Mouse (Mus musculus) left cerebral cortex, postnatal 25 days (tissue): ENCODE results near the gene Arl6ip5. TPM values are rescaled to one million over a fixed set of nuclear protein-coding genes. Genes with fewer than 3 reads are reported as not detected.
A peak's percentile ranks its signal among the peaks of the same experiment; 100 is the strongest.

Experiments
- DNase-seq, 2 experiments: peaks; one replicate each; pipeline ENCODE4 v3.0.0; 2022; ENCODE audit warnings: low spot score in 2 of 2, mixed read lengths in 1 of 2
- intact Hi-C: fragments of 180-260 bp; cut with DNase I; formaldehyde crosslinking; loops from one replicate; pipeline ENCODE4 v1.15.1; 2025
- total RNA-seq, 2 experiments: library from RNA; stranded (reverse); gene quantifications; 2 replicates each; pipeline ENCODE4 v1.2.3; 2021

Gene Arl6ip5
- total RNA-seq, result 100 to 1,000 TPM; 199 to 212 TPM

- peak; percentile 90 to 95 for DNase-seq
These were observed at the start of gene Arl6ip5 for GRCm38 (mm10) chr6:97210191-97210961. Gene Arl6ip5, plus strand, starts transcription at chr6:97210689.

GRCm38 (mm10) chr6:97175716-97176115 lies 34.8 kb upstream of the Arl6ip5 start:
- peak in 1 of 2 experiments; percentile 10 for DNase-seq
- intact Hi-C loops, result no loop called here

More at GRCm38 (mm10) chr6:97210191-97210961, at the start of gene Arl6ip5:
- intact Hi-C loops, result no loop called here

DNA sequence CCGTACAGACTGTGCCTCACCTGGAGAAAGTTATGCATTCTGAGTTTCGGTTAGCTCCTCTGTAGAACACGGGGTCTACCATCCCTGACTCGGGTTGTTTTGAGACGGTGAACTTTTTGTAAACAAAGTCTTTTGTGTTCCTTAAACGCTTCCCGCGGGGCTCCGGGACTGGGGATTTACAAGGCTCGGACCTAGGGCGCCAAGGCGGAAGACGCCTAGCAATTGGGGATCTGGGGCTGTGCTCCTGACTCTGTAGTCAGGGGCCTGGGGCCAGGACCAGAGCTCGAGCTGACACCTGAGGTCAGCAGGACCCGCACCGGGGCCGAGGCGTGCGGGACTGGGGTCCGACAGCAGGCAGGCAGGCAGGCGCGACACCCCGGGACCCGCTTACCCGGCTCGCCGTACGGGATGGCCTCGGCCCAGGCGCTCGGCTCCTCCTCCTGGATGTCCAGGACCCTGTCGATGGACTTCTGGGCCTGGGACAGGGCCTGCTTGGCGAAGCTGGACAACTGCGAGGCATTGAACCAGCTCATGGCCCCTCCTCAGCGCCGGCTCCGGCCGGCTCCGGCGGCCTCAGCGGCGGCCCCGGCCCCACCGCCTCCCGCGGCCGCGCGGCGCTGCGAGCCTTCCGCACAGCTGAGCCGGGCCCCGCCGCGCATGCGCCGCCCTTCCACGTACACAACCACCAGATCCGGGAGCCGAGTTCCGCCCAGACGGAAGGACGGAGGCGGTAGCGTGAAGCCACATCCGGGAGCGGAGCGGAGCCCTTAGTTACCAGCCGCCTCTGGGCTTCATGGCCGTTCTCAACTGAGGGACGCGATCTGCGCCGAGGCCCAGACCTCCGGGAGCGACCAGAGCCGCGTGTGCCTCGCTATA lies 31.8 kb upstream of the Arl6ip5 start, which contains the start of gene Tmf1:
TSS of gene Tmf1 (minus strand) at position 632 of the 876 bp plus-strand sequence.
- intact Hi-C loops, result loop anchor here (2.0 kb wide), 1 partner anchor 26 kb away; the partner anchor contains the start of gene Uba3
- DNase-seq, result peak; percentile 97

GRCm38 (mm10) chr6:97179367-97179828 lies 31.1 kb upstream of the Arl6ip5 start:
- no peak for DNase-seq

DNA sequence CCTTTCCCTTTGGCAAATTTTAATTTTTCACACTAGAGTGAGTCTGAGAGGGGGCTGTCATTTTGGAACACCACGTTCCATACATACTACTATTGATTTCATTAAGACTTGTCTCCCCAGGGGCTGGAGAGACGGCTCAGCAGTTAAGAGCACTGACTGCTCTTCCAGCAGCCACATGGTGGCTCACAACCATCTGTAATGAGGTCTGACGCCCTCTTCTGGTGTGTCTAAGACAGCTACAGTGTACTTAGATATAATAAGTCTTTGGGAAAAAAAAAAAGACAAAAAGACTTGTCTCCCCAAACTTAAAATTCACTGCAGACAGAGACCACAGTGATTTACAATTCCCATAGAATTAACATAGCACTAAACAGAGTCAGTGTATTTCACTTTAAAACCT lies 10.1 kb upstream of the Arl6ip5 start:
- DNase-seq, result no peak
- intact Hi-C loops, result no loop called here

More at GRCm38 (mm10) chr6:97179367-97179828, 31.1 kb upstream of the Arl6ip5 start:
- intact Hi-C loops, result loop anchor here (2.0 kb wide), 1 partner anchor 25 kb away; the partner anchor contains the start of gene Uba3

DNA sequence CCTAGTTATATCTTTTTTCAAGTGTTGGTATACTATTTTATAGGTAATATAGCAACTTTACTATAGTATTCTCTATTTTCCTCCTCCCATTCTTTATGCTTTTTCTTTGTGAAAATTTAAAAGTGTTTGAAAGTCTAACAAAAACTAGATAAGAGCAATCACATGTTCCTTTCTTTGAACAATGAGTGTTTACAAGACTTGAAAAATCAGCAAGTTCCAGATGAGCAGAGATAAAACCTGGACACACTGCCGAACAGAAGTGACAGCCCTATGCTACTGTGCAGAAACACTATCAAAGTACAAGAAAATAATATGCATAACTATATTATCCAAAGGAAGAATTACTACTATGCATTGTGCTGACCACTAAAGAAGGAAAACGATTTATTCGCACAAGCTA lies 8.0 kb upstream of the Arl6ip5 start:
- DNase-seq, result no peak
- intact Hi-C loops, result no loop called here

DNA sequence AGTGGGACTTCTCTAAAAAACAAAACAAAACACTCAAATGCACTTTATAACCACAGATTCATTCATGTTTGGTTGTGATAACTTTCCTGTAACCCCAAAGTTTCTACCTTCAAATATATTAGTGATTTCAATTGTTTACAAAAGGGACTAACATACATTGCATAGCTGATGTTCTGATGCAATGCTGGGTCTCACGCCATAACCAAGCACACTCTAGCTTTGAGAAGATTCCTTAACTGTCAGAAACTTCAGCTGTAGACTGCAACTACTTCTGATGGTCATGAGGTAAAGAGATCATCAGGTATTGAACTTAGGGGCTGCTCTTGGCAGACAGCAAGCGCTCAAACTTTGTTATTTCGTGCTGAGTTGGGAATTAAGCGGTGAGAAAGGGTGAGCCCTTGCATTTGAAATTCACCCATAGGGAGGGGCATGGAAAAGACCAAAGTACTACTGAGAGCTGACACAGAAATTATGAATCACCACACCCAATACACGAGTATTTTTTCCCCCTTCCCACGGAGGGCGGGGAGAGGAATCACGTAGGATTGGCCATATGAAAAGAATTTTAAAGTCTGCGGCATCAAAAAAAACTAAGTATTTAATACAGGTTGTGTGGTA lies 6.1 kb upstream of the Arl6ip5 start:
- no peak for DNase-seq
- intact Hi-C loops, result loop anchor here (2.0 kb wide), 1 partner anchor 26 kb away; the partner anchor contains the start of gene Tmf1

DNA sequence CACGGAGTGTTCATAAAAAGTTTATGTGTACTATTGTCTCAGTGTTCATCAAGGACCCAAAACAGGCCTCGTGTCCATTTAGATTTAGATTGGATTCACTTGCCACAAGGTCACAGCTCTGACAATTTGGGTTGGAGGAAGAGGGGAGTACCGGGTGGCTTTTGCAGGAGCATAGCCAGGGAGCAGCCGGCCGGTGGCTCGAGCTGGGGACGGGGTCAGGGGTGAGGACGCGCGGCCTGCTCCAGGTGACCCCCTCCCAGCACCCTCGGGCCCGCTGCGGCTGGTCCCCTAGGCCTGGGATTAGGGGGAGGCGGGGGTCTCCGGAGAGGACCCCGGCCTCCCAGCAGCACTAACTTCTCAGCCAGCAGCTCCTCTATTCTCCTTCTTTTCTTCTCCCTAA lies 5.5 kb upstream of the Arl6ip5 start:
- DNase-seq, result no peak
- intact Hi-C loops, result loop anchor here (2.0 kb wide), 1 partner anchor 26 kb away; the partner anchor contains the start of gene Tmf1

GRCm38 (mm10) chr6:97205439-97205885 lies 5.0 kb upstream of the Arl6ip5 start, which contains the start of gene Uba3:
Gene Uba3, minus strand, starts transcription at chr6:97205647.
- DNase-seq, result peak; percentile 96 to 99
- intact Hi-C loops, result loop anchor here (2.0 kb wide), 1 partner anchor 27 kb away; the partner anchor contains the start of gene Tmf1

- intact Hi-C loops, result no loop called here
- DNase-seq, result no peak
These were observed 3.4 kb upstream of the Arl6ip5 start for GRCm38 (mm10) chr6:97207085-97207484.

- no peak for DNase-seq
- intact Hi-C loops, result no loop called here
These were observed 2.1 kb upstream of the Arl6ip5 start for GRCm38 (mm10) chr6:97208406-97208805.

- no peak for DNase-seq
- intact Hi-C loops, result no loop called here
These were observed 1.3 kb upstream of the Arl6ip5 start for GRCm38 (mm10) chr6:97209201-97209600.

- DNase-seq, result no peak
- intact Hi-C loops, result no loop called here
These were observed 738 bp upstream of the Arl6ip5 start for GRCm38 (mm10) chr6:97209751-97210150.

DNA sequence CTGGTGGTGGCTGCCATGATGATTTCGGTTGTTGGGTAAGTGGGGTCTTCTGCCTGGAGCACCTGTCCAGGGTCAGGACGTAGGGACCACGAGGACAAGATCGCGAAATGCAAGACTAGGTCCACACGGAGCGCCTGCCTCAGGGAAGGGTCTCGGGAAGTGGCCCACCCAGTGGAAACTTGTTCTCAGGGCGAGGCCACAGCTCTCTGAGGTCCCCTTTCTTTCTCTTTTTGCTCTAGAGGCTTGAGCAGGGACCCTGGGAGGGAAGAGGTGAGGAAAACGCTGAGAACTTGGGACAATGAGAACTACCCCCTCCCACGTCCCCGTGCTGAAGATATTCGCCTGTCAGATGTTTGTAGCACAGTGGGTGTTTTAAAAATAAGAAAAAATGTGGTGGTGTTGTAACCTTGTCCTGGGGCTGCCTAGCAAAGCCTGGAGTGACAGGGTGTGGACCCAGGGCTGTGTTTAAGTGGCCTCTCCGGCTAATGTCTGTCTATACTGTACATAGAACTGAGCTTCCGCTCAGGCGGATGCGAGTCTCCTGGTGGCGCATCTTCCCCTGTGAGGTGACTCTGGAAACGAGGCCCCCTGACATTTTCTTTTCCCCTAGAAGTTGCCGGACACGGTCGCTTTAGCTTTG lies 593 bp downstream of the Arl6ip5 start:
- no peak for DNase-seq
- intact Hi-C loops, result no loop called here

DNA sequence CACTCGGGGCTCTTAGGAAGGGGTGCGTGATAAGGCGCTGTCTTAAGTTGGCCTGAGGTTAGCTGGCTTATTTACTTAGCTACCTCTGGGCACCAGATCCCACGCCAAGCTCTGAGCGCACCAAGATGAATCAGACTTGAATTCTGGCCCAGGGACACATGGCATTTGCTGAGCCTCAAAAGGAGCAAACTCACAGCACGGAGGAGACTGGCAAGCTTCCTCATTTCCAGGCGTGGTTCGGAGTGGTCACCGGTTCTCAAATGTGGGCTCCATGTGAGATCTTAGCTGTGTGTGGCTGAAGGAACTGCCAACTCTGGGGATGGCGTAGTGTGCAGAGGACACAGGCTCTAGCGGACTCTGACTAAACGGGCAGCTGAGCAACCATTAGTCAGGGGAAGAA lies 1.5 kb downstream of the Arl6ip5 start:
- peak; percentile 49 to 87 for DNase-seq
- intact Hi-C loops, result no loop called here

GRCm38 (mm10) chr6:97216154-97216821 lies 5.8 kb downstream of the Arl6ip5 start:
- peak in 1 of 2 experiments; percentile 60 for DNase-seq
- intact Hi-C loops, result no loop called here

GRCm38 (mm10) chr6:97220672-97221071 lies 10.2 kb downstream of the Arl6ip5 start:
- intact Hi-C loops, result no loop called here
- DNase-seq, result no peak
